Mouse (Mus musculus): ENCODE data around the gene Tnrc18. TPM values are rescaled to one million over a fixed set of nuclear protein-coding genes. Genes with fewer than 3 reads are reported as not detected.

Tnrc18 gene
- total and polyA plus RNA-seq, 3 experiments, result 0.71 to 7.7 (median 5.2) TPM

GRCm38 (mm10) chr5:142688866-142689265 lies 128.6 kb downstream of the Tnrc18 start:
- Histone ChIP-seq H3K36me3 (replicated peaks in 1 of 2; ENCODE audit: control insufficient read depth in 1 of 2, insufficient read depth in 1 of 2, low read length in 1 of 2) (no peaks in the 10 kb centered on the region), H3K4me2 (ENCODE audit: insufficient read depth, low read depth, poor library complexity, severe bottlenecking) (no peak overlapping the region), H3K4me1 (ENCODE audit: control insufficient read depth in 1 of 2, insufficient read depth in 2 of 2) (0 out of 4 replicates have a peak, but pooled peaks cover 0 to 2% of the 10 kb centered on the region in 2 experiments), H3K27me3 (replicated peaks) (peaks cover 33% of the 10 kb centered on the region), H3K27ac (ENCODE audit: insufficient read depth, low read depth) (no peak overlapping the region), H3K79me2 (replicated peaks; ENCODE audit: control insufficient read depth, extremely low read depth, insufficient read depth, poor library complexity, severe bottlenecking) (no peaks in the 10 kb centered on the region), H3K9me3 (replicated peaks; ENCODE audit: low read length) (peaks cover 3% of the 10 kb centered on the region), H3K9ac (ENCODE audit: insufficient read depth, low read depth) (no peak overlapping the region), H3K4me3 (replicated peaks in 1 of 3; ENCODE audit: low read depth in 2 of 3, low read length in 2 of 3, poor library complexity in 1 of 3) (no peak overlapping the region)
- dilution Hi-C loops (cut with MboI; ENCODE audit: extremely low pct_ligation_motif_present, extremely low pct_unique_long_range_greater_than_20kb, low sequenced_read_pairs), result no loop called here
- TF ChIP-seq EP300 (IDR thresholded peaks at IDR 0.05; ENCODE audit: low read length) (no peak), NELFE (IDR thresholded peaks at IDR 0.05; ENCODE audit: low read depth, low read length) (no peak), USF2 (conservative IDR thresholded peaks at IDR 0.05; ENCODE audit: low read depth, low read length) (no peak), NRF1 (IDR thresholded peaks at IDR 0.05; ENCODE audit: low read depth, low read length) (no peak), SIN3A (IDR thresholded peaks at IDR 0.05; ENCODE audit: low read length) (no peak), JUND (conservative IDR thresholded peaks at IDR 0.05; ENCODE audit: low read depth, low read length) (no peak), CHD1 (IDR thresholded peaks at IDR 0.05; ENCODE audit: low read depth, low read length) (no peak), MAX (IDR thresholded peaks at IDR 0.05; ENCODE audit: low read length) (no peak), SMC3 (IDR thresholded peaks at IDR 0.05; ENCODE audit: low read depth, low read length) (no peak), UBTF (IDR thresholded peaks at IDR 0.05; ENCODE audit: low read depth, low read length) (no peak), CHD2 (IDR thresholded peaks at IDR 0.05; ENCODE audit: low read length) (no peak), PAX5 (IDR thresholded peaks at IDR 0.05; ENCODE audit: low read length) (no peak), POLR2AphosphoS2 (IDR thresholded peaks at IDR 0.05; ENCODE audit: low read depth, low read length) (no peak), GABPA (IDR thresholded peaks at IDR 0.05; ENCODE audit: insufficient replicate concordance, low read depth, low read length) (no peak), IRF4 (IDR thresholded peaks at IDR 0.05; ENCODE audit: low read depth, low read length) (no peak), POLR2A (IDR thresholded peaks at IDR 0.05; ENCODE audit: low read depth, low read length) (no peak), RCOR1 (conservative IDR thresholded peaks at IDR 0.05; ENCODE audit: low read depth, low read length) (no peak), E2F4 (IDR thresholded peaks at IDR 0.05; ENCODE audit: insufficient replicate concordance, low read depth, low read length) (no peak)
- in situ Hi-C loops (cut with MboI; ENCODE audit: low pct_ligation_motif_present, low pct_unique_long_range_greater_than_20kb, low sequenced_read_pairs), result no loop called here
- DNase-seq (ENCODE audit: extremely low read depth), result no peak

- peaks cover 6% of the 10 kb centered on the region for H3K9me3 ChIP-seq (replicated peaks; ENCODE audit: low read length)
- H3K4me3 ChIP-seq (replicated peaks in 1 of 3; ENCODE audit: low read depth in 2 of 3, low read length in 2 of 3, poor library complexity in 1 of 3), result no peak overlapping the region
- no peak for TF ChIP-seq POLR2A (IDR thresholded peaks at IDR 0.05; ENCODE audit: low read depth, low read length)
- no peak for TF ChIP-seq ZNF384 (IDR thresholded peaks at IDR 0.05; ENCODE audit: low read depth, low read length)
- no peak for TF ChIP-seq SMC3 (IDR thresholded peaks at IDR 0.05; ENCODE audit: low read depth, low read length)
- TF ChIP-seq MAX (IDR thresholded peaks at IDR 0.05; ENCODE audit: low read length), result no peak
- no peak for TF ChIP-seq MAFK (IDR thresholded peaks at IDR 0.05; ENCODE audit: insufficient replicate concordance, low read length)
- no peak for TF ChIP-seq TBP (conservative IDR thresholded peaks at IDR 0.05; ENCODE audit: low read depth, low read length)
- no peak for TF ChIP-seq ZKSCAN1 (IDR thresholded peaks at IDR 0.05; ENCODE audit: borderline replicate concordance, low read depth, low read length)
- no peak for TF ChIP-seq KAT2A (IDR thresholded peaks at IDR 0.05; ENCODE audit: insufficient replicate concordance, low read length)
- TF ChIP-seq MAZ (IDR thresholded peaks at IDR 0.05; ENCODE audit: low read depth, low read length), result no peak
- TF ChIP-seq NRF1 (IDR thresholded peaks at IDR 0.05; ENCODE audit: low read depth, low read length), result no peak
- TF ChIP-seq UBTF (IDR thresholded peaks at IDR 0.05; ENCODE audit: low read depth, low read length), result no peak
- TF ChIP-seq MXI1 (IDR thresholded peaks at IDR 0.05; ENCODE audit: low read depth, low read length), result no peak
- TF ChIP-seq JUND (conservative IDR thresholded peaks at IDR 0.05; ENCODE audit: low read depth, low read length), result no peak
- no peak for TF ChIP-seq GABPA (IDR thresholded peaks at IDR 0.05; ENCODE audit: insufficient replicate concordance, low read depth, low read length)
- no peak for TF ChIP-seq USF1 (IDR thresholded peaks at IDR 0.05; ENCODE audit: low read depth, low read length)
- no peak for TF ChIP-seq MEF2A (IDR thresholded peaks at IDR 0.05; ENCODE audit: borderline replicate concordance, low read depth, low read length)
- no peak for TF ChIP-seq EP300 (IDR thresholded peaks at IDR 0.05; ENCODE audit: low read length)
- no peak for TF ChIP-seq BHLHE40 (IDR thresholded peaks at IDR 0.05; ENCODE audit: low read depth, low read length)
- TF ChIP-seq CTCF (conservative IDR thresholded peaks at IDR 0.05 in 1 of 2, IDR thresholded peaks at IDR 0.05 in 1 of 2; ENCODE audit: low read depth in 2 of 2, low read length in 2 of 2), result no peak
- TF ChIP-seq ELF1 (IDR thresholded peaks at IDR 0.05; ENCODE audit: low read depth, low read length), result no peak
- H3K9ac ChIP-seq (ENCODE audit: insufficient read depth, low read depth), result no peak overlapping the region
- H3K27me3 ChIP-seq (replicated peaks), result peaks cover 6% of the 10 kb centered on the region
- no peak overlapping the region for H3K27ac ChIP-seq (ENCODE audit: insufficient read depth, low read depth)
- in situ Hi-C loops (cut with MboI; ENCODE audit: low pct_ligation_motif_present, low pct_unique_long_range_greater_than_20kb, low sequenced_read_pairs) (no loop called here), dilution Hi-C loops (cut with MboI; ENCODE audit: extremely low pct_ligation_motif_present, extremely low pct_unique_long_range_greater_than_20kb, low sequenced_read_pairs) (no loop called here)
- no peak for DNase-seq (ENCODE audit: extremely low read depth)
- peaks cover 0 to 6% of the 10 kb centered on the region in 2 experiments; a peak in 1 of 4 replicates for H3K4me1 ChIP-seq (ENCODE audit: control insufficient read depth in 1 of 2, insufficient read depth in 2 of 2)
- no peaks in the 10 kb centered on the region for H3K36me3 ChIP-seq (replicated peaks in 1 of 2; ENCODE audit: control insufficient read depth in 1 of 2, insufficient read depth in 1 of 2, low read length in 1 of 2)
- no peaks in the 10 kb centered on the region for H3K79me2 ChIP-seq (replicated peaks; ENCODE audit: control insufficient read depth, extremely low read depth, insufficient read depth, poor library complexity, severe bottlenecking)
- H3K4me2 ChIP-seq (ENCODE audit: insufficient read depth, low read depth, poor library complexity, severe bottlenecking), result no peak overlapping the region
Observed at GRCm38 (mm10) chr5:142682529-142682928, 134.9 kb downstream of the Tnrc18 start.

Measured in CH12.LX (cell line).